Mouse (Mus musculus) heart, adult 2 months (tissue): Measurements from ENCODE around the gene Cct8.

Experiments used
- CTCF ChIP-seq: fragments of 200-600 bp; IDR thresholded peaks from 2 replicates; pipeline ENCODE4 v1.8.1; 2022; ENCODE audit warnings: antibody characterized with exemption, mild to moderate bottlenecking, moderate library complexity
- POLR2A ChIP-seq: fragments of 200-500 bp; IDR thresholded peaks from 2 replicates; pipeline ENCODE4 v1.6.1; 2011; ENCODE audit warnings: mild to moderate bottlenecking, low read depth, low read length, control low read depth; ENCODE audit not compliant: insufficient read depth

DNA sequence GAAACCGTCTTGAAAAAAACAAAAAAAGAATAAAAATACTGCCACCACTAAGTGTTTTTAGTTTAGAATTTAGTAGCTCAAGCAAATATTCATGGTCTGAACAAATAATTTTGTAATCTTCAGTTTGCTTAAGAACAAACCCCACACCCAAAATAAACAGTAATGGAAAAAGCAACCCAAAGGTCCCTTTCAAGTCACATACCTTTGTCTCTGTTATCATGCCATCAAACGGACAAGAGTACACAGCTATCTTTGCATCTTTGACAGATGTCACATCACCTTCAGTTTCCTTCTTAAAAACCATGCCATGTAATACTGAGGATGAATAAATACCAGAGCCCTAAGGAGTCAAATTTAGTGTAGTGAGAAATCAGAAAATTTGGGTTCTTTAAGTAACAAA is 7.1 kb downstream of the Cct8 start:
- no peak for TF ChIP-seq CTCF
- no peak for TF ChIP-seq POLR2A
